Mouse (Mus musculus): ENCODE measurements at regions not wholly inside any gene's neighbourhood (a gene's known extent, or its start where the extent isn't known, plus 50 kb on each side); places are given as distances from the start of the nearest gene placed in this dataset.
A peak's percentile ranks its signal among the peaks of the same experiment; 100 is the strongest.

DNA sequence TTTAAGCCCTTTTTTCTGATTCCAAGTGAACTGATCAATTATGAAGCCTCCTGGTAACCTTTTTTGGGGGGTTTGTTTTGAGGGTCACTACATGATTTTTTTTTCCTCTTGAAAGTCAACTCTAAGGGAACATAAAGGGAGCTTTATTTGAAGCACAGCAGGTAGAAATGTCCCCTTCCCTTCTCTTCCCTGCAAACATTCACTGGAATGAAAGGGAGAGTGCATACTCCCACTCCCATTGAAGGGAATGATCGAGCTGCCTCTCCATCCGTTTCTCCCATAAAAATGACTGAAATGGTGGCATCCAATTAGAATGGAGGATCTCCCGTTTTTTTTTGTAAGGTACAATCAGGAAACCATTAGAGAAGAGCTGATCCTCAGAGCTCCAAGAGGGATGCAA lies 323.6 kb downstream of the D3Ertd751e start:
- no peak overlapping the region for H3K4me2 ChIP-seq (replicated peaks; ENCODE audit: low read depth, low read length)
- H3K36me3 ChIP-seq (ENCODE audit: control insufficient read depth, insufficient read depth, low read length), result no peaks in the 10 kb centered on the region
- H3K27ac ChIP-seq (ENCODE audit: low read depth, low read length), result no peak overlapping the region
- H3K27me3 ChIP-seq (ENCODE audit: control insufficient read depth, insufficient read depth, low read length), result no peaks in the 10 kb centered on the region
- DNase-seq (ENCODE audit: low spot score) (no peak), ATAC-seq (ENCODE audit: low FRiP score) (peak; percentile 53; the same call in 1 of the 2 replicates)
- no peaks in the 10 kb centered on the region for H3K4me1 ChIP-seq (replicated peaks; ENCODE audit: control insufficient read depth, insufficient read depth, low read length)
- no peak overlapping the region for H3K9ac ChIP-seq (ENCODE audit: low read depth, low read length)
- 19% methylated on average over 3 of the region's 3 CpGs for WGBS
- H3K4me3 ChIP-seq (ENCODE audit: low read depth, low read length), result no peak overlapping the region
- H3K9me3 ChIP-seq (ENCODE audit: control insufficient read depth, low read length), result no peaks in the 10 kb centered on the region

GRCm38 (mm10) chr3:42067036-42067435 lies 324.6 kb downstream of the D3Ertd751e start:
- Histone ChIP-seq H3K4me1 (replicated peaks; ENCODE audit: control insufficient read depth, insufficient read depth, low read length) (no peaks in the 10 kb centered on the region), H3K27ac (ENCODE audit: low read depth, low read length) (no peak overlapping the region), H3K4me3 (ENCODE audit: low read depth, low read length) (no peak overlapping the region), H3K36me3 (ENCODE audit: control insufficient read depth, insufficient read depth, low read length) (no peaks in the 10 kb centered on the region), H3K4me2 (replicated peaks; ENCODE audit: low read depth, low read length) (no peak overlapping the region), H3K9me3 (ENCODE audit: control insufficient read depth, low read length) (no peaks in the 10 kb centered on the region), H3K27me3 (ENCODE audit: control insufficient read depth, insufficient read depth, low read length) (no peaks in the 10 kb centered on the region), H3K9ac (ENCODE audit: low read depth, low read length) (no peak overlapping the region)
- DNase-seq (ENCODE audit: low spot score) (no peak), ATAC-seq (ENCODE audit: low FRiP score) (no peak)
- 88% methylated on average over 5 of the region's 5 CpGs for WGBS

GRCm38 (mm10) chr3:42074532-42075287 lies 332.3 kb downstream of the D3Ertd751e start:
- Histone ChIP-seq H3K4me3 (ENCODE audit: low read depth, low read length) (no peak overlapping the region), H3K36me3 (ENCODE audit: control insufficient read depth, insufficient read depth, low read length) (no peaks in the 10 kb centered on the region), H3K4me2 (replicated peaks; ENCODE audit: low read depth, low read length) (no peak overlapping the region), H3K4me1 (replicated peaks; ENCODE audit: control insufficient read depth, insufficient read depth, low read length) (no peaks in the 10 kb centered on the region), H3K9me3 (ENCODE audit: control insufficient read depth, low read length) (no peaks in the 10 kb centered on the region), H3K27ac (ENCODE audit: low read depth, low read length) (no peak overlapping the region), H3K27me3 (ENCODE audit: control insufficient read depth, insufficient read depth, low read length) (no peaks in the 10 kb centered on the region), H3K9ac (ENCODE audit: low read depth, low read length) (no peak overlapping the region)
- ATAC-seq (ENCODE audit: low FRiP score) (no peak; the same call in 1 of the 2 replicates), DNase-seq (ENCODE audit: low spot score) (peak; percentile 80)
- 53% methylated on average over 11 of the region's 11 CpGs for WGBS

DNA sequence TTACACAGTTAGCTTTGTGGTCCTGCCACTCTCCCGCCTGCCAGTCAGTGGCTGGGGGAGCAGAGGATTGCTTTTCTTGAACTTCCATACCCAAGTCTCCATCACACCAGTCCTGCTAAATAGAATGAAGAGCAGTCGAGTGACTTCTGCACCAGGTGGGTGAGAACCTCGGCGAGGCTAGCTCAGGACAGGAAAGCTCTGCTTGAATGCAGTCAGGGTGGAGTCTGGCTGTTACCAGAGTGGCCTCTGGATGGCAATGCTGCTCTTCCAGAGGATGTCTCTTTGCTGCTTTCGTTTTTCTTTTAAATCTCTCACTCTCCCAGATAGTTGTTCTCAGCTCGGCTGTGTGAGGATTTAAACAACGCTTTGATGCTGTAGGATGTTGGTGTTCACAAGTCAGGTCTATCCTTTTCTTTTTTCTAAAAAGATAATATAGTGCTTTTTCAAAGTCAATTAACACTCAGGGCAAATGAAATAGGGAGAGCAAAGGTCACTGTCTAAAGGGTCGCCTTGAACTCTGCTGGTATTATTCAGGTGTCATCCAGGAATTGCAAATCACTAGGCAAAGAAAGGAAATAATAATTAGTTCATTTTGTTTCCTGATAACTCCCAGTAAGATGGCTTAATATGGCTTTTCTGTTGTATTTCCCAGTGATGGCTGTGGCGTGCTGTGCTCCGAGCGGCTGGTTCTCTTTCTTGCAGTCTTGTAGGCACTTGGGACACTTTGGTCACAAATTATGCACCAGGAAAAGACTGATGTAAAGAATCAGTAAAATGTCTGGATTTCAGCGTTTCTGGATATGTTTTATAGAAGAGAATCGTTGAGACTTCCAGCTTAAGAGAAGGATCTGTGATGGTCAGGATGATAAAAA lies 368.8 kb downstream of the D3Ertd751e start:
- no peak overlapping the region for H3K9ac ChIP-seq (ENCODE audit: low read depth, low read length)
- H3K27me3 ChIP-seq (ENCODE audit: control insufficient read depth, insufficient read depth, low read length), result no peaks in the 10 kb centered on the region
- no peaks in the 10 kb centered on the region for H3K4me1 ChIP-seq (replicated peaks; ENCODE audit: control insufficient read depth, insufficient read depth, low read length)
- peak; percentile 76 for DNase-seq (ENCODE audit: low spot score)
- H3K36me3 ChIP-seq (ENCODE audit: control insufficient read depth, insufficient read depth, low read length), result no peaks in the 10 kb centered on the region
- H3K27ac ChIP-seq (ENCODE audit: low read depth, low read length), result no peak overlapping the region
- ATAC-seq (ENCODE audit: low FRiP score), result peak; percentile 88
- H3K4me3 ChIP-seq (ENCODE audit: low read depth, low read length), result no peak overlapping the region
- no peaks in the 10 kb centered on the region for H3K9me3 ChIP-seq (ENCODE audit: control insufficient read depth, low read length)
- 41% methylated on average over 13 of the region's 13 CpGs for WGBS
- no peak overlapping the region for H3K4me2 ChIP-seq (replicated peaks; ENCODE audit: low read depth, low read length)

GRCm38 (mm10) chr3:42129821-42130560 lies 387.6 kb downstream of the D3Ertd751e start:
- no peak overlapping the region for H3K4me3 ChIP-seq (ENCODE audit: low read depth, low read length)
- H3K4me2 ChIP-seq (replicated peaks; ENCODE audit: low read depth, low read length), result no peak overlapping the region
- no peaks in the 10 kb centered on the region for H3K4me1 ChIP-seq (replicated peaks; ENCODE audit: control insufficient read depth, insufficient read depth, low read length)
- H3K27ac ChIP-seq (ENCODE audit: low read depth, low read length), result no peak overlapping the region
- H3K27me3 ChIP-seq (ENCODE audit: control insufficient read depth, insufficient read depth, low read length), result no peaks in the 10 kb centered on the region
- H3K9me3 ChIP-seq (ENCODE audit: control insufficient read depth, low read length), result no peaks in the 10 kb centered on the region
- H3K9ac ChIP-seq (ENCODE audit: low read depth, low read length), result no peak overlapping the region
- ATAC-seq (ENCODE audit: low FRiP score) (no peak), DNase-seq (ENCODE audit: low spot score) (no peak)
- H3K36me3 ChIP-seq (ENCODE audit: control insufficient read depth, insufficient read depth, low read length), result no peaks in the 10 kb centered on the region
- 83% methylated on average over 3 of the region's 3 CpGs for WGBS

- DNase-seq (ENCODE audit: low spot score), result no peak
- no peaks in the 10 kb centered on the region for H3K4me1 ChIP-seq (replicated peaks; ENCODE audit: control insufficient read depth, insufficient read depth, low read length)
- H3K4me2 ChIP-seq (replicated peaks; ENCODE audit: low read depth, low read length), result no peak overlapping the region
- ATAC-seq (ENCODE audit: low FRiP score), result no peak
- no peak overlapping the region for H3K4me3 ChIP-seq (ENCODE audit: low read depth, low read length)
- H3K9ac ChIP-seq (ENCODE audit: low read depth, low read length), result no peak overlapping the region
- H3K27ac ChIP-seq (ENCODE audit: low read depth, low read length), result no peak overlapping the region
- no peaks in the 10 kb centered on the region for H3K27me3 ChIP-seq (ENCODE audit: control insufficient read depth, insufficient read depth, low read length)
- H3K9me3 ChIP-seq (ENCODE audit: control insufficient read depth, low read length), result no peaks in the 10 kb centered on the region
- 87% methylated on average over 1 of the region's 1 CpGs for WGBS
- no peaks in the 10 kb centered on the region for H3K36me3 ChIP-seq (ENCODE audit: control insufficient read depth, insufficient read depth, low read length)
Observed at GRCm38 (mm10) chr3:42132322-42132721, 389.9 kb downstream of the D3Ertd751e start.

- ATAC-seq (ENCODE audit: low FRiP score) (no peak), DNase-seq (ENCODE audit: low spot score) (no peak)
- Histone ChIP-seq H3K4me3 (ENCODE audit: low read depth, low read length) (no peak overlapping the region), H3K9me3 (ENCODE audit: control insufficient read depth, low read length) (no peaks in the 10 kb centered on the region), H3K4me2 (replicated peaks; ENCODE audit: low read depth, low read length) (no peak overlapping the region), H3K4me1 (replicated peaks; ENCODE audit: control insufficient read depth, insufficient read depth, low read length) (no peaks in the 10 kb centered on the region), H3K27me3 (ENCODE audit: control insufficient read depth, insufficient read depth, low read length) (no peaks in the 10 kb centered on the region), H3K9ac (ENCODE audit: low read depth, low read length) (no peak overlapping the region), H3K36me3 (ENCODE audit: control insufficient read depth, insufficient read depth, low read length) (no peaks in the 10 kb centered on the region), H3K27ac (ENCODE audit: low read depth, low read length) (no peak overlapping the region)
- 89% methylated on average over 3 of the region's 3 CpGs for WGBS
Observed at GRCm38 (mm10) chr3:42153372-42153771, 411.0 kb downstream of the D3Ertd751e start.

DNA sequence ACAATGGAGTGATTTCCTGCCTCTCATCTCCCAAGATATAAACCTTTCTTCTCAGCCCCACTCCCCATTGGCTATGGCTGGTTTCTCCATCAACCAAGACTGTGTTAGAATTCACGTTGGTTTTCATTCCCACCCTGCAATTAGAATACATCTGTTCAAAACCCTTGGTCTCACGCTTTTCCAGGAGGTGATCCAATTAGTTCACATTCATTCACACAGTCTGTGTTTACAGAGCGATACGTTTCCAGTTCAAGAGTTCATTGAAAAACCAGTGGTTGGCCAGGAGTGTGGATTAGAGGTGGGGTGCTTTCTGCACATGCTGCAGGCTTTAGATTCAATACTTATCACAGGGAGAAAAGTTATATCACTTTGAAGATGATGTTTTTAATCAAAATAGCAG lies 412.5 kb downstream of the D3Ertd751e start:
- no peak for DNase-seq (ENCODE audit: low spot score)
- ATAC-seq (ENCODE audit: low FRiP score), result no peak
- H3K4me3 ChIP-seq (ENCODE audit: low read depth, low read length), result no peak overlapping the region

More for the DNA sequence above, 412.5 kb downstream of the D3Ertd751e start:
- no peak overlapping the region for H3K9ac ChIP-seq (ENCODE audit: low read depth, low read length)
- no peaks in the 10 kb centered on the region for H3K9me3 ChIP-seq (ENCODE audit: control insufficient read depth, low read length)
- no peaks in the 10 kb centered on the region for H3K36me3 ChIP-seq (ENCODE audit: control insufficient read depth, insufficient read depth, low read length)
- H3K4me2 ChIP-seq (replicated peaks; ENCODE audit: low read depth, low read length), result no peak overlapping the region
- H3K27ac ChIP-seq (ENCODE audit: low read depth, low read length), result no peak overlapping the region
- no peaks in the 10 kb centered on the region for H3K27me3 ChIP-seq (ENCODE audit: control insufficient read depth, insufficient read depth, low read length)
- no peaks in the 10 kb centered on the region for H3K4me1 ChIP-seq (replicated peaks; ENCODE audit: control insufficient read depth, insufficient read depth, low read length)
- 64% methylated on average over 4 of the region's 4 CpGs for WGBS
